Mouse (Mus musculus): ENCODE measurements around the gene Klk1b24.

- TF ChIP-seq TCF3 (IDR thresholded peaks at IDR 0.05; ENCODE audit: insufficient read length, low read depth), result no peak
- no peak for TF ChIP-seq POLR2A (IDR thresholded peaks at IDR 0.05; ENCODE audit: insufficient read length, low read depth)
- TF ChIP-seq SRF (IDR thresholded peaks at IDR 0.05; ENCODE audit: control insufficient read depth, insufficient read length, low read depth), result no peak
These were observed 37.0 kb downstream of the Klk1b24 start, which contains the start of gene Klk1 for GRCm38 (mm10) chr7:44225076-44225475.
